Mouse (Mus musculus) heart, adult 2 months (tissue): ENCODE measurements around the gene Fam83b. TPM values are rescaled to one million over a fixed set of nuclear protein-coding genes. Genes with fewer than 3 reads are reported as not detected.
A peak's percentile ranks its signal among the peaks of the same experiment; 100 is the strongest.

Source experiments
- DNase-seq, 2 experiments: peaks; one replicate each; pipeline ENCODE4 v3.0.0; 2021
- H3K27ac ChIP-seq: fragments of 200-600 bp; 2 replicates; pipeline ENCODE4 v1.8.1; 2022
- H3K27me3 ChIP-seq: fragments of 200-500 bp; 2 replicates; pipeline ENCODE4 v1.6.1; 2012; ENCODE audit warnings: mild to moderate bottlenecking, low read length, inconsistent platforms, mixed read lengths; ENCODE audit not compliant: control insufficient read depth, insufficient read depth
- H3K36me3 ChIP-seq: fragments of 200-500 bp; 2 replicates; pipeline ENCODE4 v1.6.1; 2012; ENCODE audit warnings: low read length, inconsistent platforms; ENCODE audit not compliant: control insufficient read depth, insufficient read depth
- H3K4me1 ChIP-seq: fragments of 200-500 bp; 2 replicates; pipeline ENCODE4 v1.6.1; 2011; ENCODE audit warnings: low read length; ENCODE audit not compliant: control insufficient read depth, insufficient read depth
- H3K4me3 ChIP-seq: fragments of 200-600 bp; 2 replicates; pipeline ENCODE4 v1.8.1; 2022
- H3K79me2 ChIP-seq: fragments of 200-500 bp; replicated peaks from 2 replicates; pipeline ENCODE4 v1.6.1; 2012; ENCODE audit warnings: mild to moderate bottlenecking, inconsistent platforms, low read length, moderate library complexity, mixed read lengths; ENCODE audit not compliant: control insufficient read depth, insufficient read depth
- H3K9ac ChIP-seq: fragments of 200-500 bp; 2 replicates; pipeline ENCODE4 v1.6.1; 2012; ENCODE audit warnings: low read depth, mild to moderate bottlenecking, control low read depth, inconsistent platforms, low read length, mixed read lengths
- CTCF ChIP-seq: fragments of 200-600 bp; IDR thresholded peaks from 2 replicates; pipeline ENCODE4 v1.8.1; 2022; ENCODE audit warnings: antibody characterized with exemption, mild to moderate bottlenecking, moderate library complexity
- EP300 ChIP-seq: fragments of 200-500 bp; IDR thresholded peaks from 2 replicates; pipeline ENCODE4 v1.6.1; 2011; ENCODE audit warnings: low read depth, low read length, control low read depth; ENCODE audit not compliant: insufficient read depth
- POLR2A ChIP-seq: fragments of 200-500 bp; IDR thresholded peaks from 2 replicates; pipeline ENCODE4 v1.6.1; 2011; ENCODE audit warnings: mild to moderate bottlenecking, low read depth, low read length, control low read depth; ENCODE audit not compliant: insufficient read depth
- WGBS: fragments of 180-500 bp; shearing (Covaris S2); methylation state at CpG from one replicate; pipeline ENCODE4 v1.1.7; 2018; 5-methylcytosine and 5-hydroxymethylcytosine counted together
- intact Hi-C: fragments of 180-260 bp; cut with DNase I; formaldehyde crosslinking; loops from one replicate; pipeline ENCODE4 v1.15.1; 2025
- polyA plus RNA-seq: library from polyadenylated mRNA; depleted of rRNA; stranded (reverse); fragments of >200 nt; gene quantifications from 2 replicates; pipeline ENCODE4 v1.2.3, GENCODE M21; 2012
- total RNA-seq, 2 experiments: library from RNA; stranded (reverse); gene quantifications; 2 replicates each; pipeline ENCODE4 v1.2.3; 2021

The Fam83b gene
- total and polyA plus RNA-seq, 3 experiments = 0.34 TPM; not detected in 2

GRCm38 (mm10) chr9:76536032-76536431 lies 30.9 kb downstream of the Fam83b start:
- Histone ChIP-seq H3K79me2 (no peaks in the 10 kb centered on the region), H3K9ac (no peak overlapping the region), H3K27me3 (no peaks in the 10 kb centered on the region), H3K27ac (no peak overlapping the region), H3K4me1 (no peaks in the 10 kb centered on the region; the same call in 1 of the 2 replicates), H3K36me3 (no peaks in the 10 kb centered on the region), H3K4me3 (no peak overlapping the region)
- DNase-seq = no peak
- intact Hi-C loops = no loop called here
- TF ChIP-seq CTCF (no peak), EP300 (no peak), POLR2A (no peak)
- 88% methylated on average over 9 of the region's 9 CpGs for WGBS

DNA sequence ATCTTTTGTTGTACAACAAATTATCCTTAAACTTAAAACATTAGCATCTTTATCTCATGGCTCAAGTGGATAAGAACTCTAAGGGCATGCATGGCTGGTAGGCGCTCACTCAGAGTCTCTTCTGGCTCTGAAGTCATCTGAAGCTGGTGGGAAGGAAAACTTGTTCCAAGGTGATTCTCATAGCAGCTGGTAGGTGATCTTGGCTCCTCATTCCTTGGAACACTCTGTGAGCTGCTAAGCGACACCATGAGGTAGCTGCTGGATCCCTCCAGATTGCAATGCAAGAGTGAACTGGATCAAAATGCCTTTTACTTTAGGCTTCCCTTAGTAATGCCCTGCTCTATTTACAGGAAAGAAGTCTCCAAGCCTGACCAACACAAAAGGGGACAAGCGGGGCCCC lies 34.5 kb downstream of the Fam83b start:
- DNase-seq = no peak
- H3K27me3 ChIP-seq = no peaks in the 10 kb centered on the region
- intact Hi-C loops = no loop called here
- no peaks in the 10 kb centered on the region for H3K79me2 ChIP-seq
- no peaks in the 10 kb centered on the region for H3K36me3 ChIP-seq
- H3K9ac ChIP-seq = no peak overlapping the region
- no peak overlapping the region for H3K4me3 ChIP-seq
- no peak overlapping the region for H3K27ac ChIP-seq
- TF ChIP-seq EP300 (no peak), POLR2A (no peak), CTCF (no peak)
- 86% methylated on average over 3 of the region's 3 CpGs for WGBS
- no peaks in the 10 kb centered on the region for H3K4me1 ChIP-seq

- Histone ChIP-seq H3K27ac (no peak overlapping the region), H3K36me3 (no peaks in the 10 kb centered on the region), H3K4me3 (no peak overlapping the region), H3K79me2 (no peaks in the 10 kb centered on the region), H3K27me3 (no peaks in the 10 kb centered on the region), H3K9ac (no peak overlapping the region), H3K4me1 (no peaks in the 10 kb centered on the region)
- WGBS = 88% methylated on average over 4 of the region's 4 CpGs
- no peak for DNase-seq
- TF ChIP-seq POLR2A = no peak
- TF ChIP-seq EP300 = no peak
- no peak for TF ChIP-seq CTCF
- intact Hi-C loops = no loop called here
Measured at GRCm38 (mm10) chr9:76531368-76531767, 35.5 kb downstream of the Fam83b start.

DNA sequence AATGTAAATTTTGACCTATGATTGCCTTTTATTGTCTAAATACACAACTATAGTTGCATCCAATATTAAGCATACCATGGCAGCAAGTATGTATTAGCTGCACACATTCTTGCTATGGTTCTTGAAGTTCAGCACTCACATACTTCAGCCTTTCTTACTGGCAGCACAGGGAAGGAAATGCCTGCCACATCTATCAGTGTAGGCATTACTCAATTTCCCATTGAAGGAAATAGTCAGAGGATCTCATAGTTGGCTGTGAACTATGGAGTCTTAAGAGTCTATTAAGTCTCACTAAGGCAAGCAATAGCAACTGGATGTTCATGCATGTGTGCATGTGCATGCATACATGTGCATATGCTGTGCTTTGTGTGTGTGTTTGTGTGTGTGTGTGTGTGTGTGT lies 41.3 kb downstream of the Fam83b start:
- no peak for DNase-seq
- no peak overlapping the region for H3K27ac ChIP-seq
- no peak for TF ChIP-seq EP300
- TF ChIP-seq POLR2A = no peak
- TF ChIP-seq CTCF = no peak
- H3K36me3 ChIP-seq = no peaks in the 10 kb centered on the region
- no peak overlapping the region for H3K4me3 ChIP-seq
- no peaks in the 10 kb centered on the region for H3K4me1 ChIP-seq
- no peaks in the 10 kb centered on the region for H3K79me2 ChIP-seq
- no peaks in the 10 kb centered on the region for H3K27me3 ChIP-seq
- no peak overlapping the region for H3K9ac ChIP-seq
- intact Hi-C loops = no loop called here

- Histone ChIP-seq H3K27ac (no peak overlapping the region), H3K27me3 (no peaks in the 10 kb centered on the region), H3K9ac (no peak overlapping the region), H3K36me3 (no peaks in the 10 kb centered on the region), H3K79me2 (no peaks in the 10 kb centered on the region), H3K4me1 (no peaks in the 10 kb centered on the region), H3K4me3 (no peak overlapping the region)
- no peak for DNase-seq
- intact Hi-C loops = no loop called here
- no peak for TF ChIP-seq POLR2A
- no peak for TF ChIP-seq EP300
Measured at GRCm38 (mm10) chr9:76523075-76523474, 43.8 kb downstream of the Fam83b start.

DNA sequence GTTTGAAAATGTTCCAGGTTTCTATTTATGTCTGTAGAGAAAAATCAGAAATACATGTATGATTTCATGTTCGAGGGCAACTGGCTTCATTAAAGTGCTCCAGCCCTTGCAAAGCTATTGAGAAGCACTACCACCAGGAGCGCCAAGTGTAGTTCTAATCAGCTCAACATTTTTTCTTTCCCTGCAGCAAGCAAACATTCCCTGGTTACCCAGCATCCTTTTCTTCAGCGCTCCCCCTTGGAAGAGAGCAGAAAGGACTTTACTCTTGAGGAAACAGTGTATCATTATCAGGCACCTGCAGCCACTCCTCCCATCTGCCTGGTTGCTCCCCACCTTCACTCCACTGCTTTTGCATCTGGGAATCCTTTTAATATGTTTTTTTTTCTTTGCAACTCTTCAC lies 45.3 kb downstream of the Fam83b start:
- H3K4me1 ChIP-seq = no peaks in the 10 kb centered on the region
- H3K27ac ChIP-seq = no peak overlapping the region
- DNase-seq = no peak
- H3K36me3 ChIP-seq = no peaks in the 10 kb centered on the region
- no peak overlapping the region for H3K4me3 ChIP-seq
- H3K27me3 ChIP-seq = no peaks in the 10 kb centered on the region
- no peaks in the 10 kb centered on the region for H3K79me2 ChIP-seq
- TF ChIP-seq EP300 (no peak), POLR2A (no peak), CTCF (no peak)
- intact Hi-C loops = no loop called here
- 79% methylated on average over 3 of the region's 3 CpGs for WGBS
- no peak overlapping the region for H3K9ac ChIP-seq

DNA sequence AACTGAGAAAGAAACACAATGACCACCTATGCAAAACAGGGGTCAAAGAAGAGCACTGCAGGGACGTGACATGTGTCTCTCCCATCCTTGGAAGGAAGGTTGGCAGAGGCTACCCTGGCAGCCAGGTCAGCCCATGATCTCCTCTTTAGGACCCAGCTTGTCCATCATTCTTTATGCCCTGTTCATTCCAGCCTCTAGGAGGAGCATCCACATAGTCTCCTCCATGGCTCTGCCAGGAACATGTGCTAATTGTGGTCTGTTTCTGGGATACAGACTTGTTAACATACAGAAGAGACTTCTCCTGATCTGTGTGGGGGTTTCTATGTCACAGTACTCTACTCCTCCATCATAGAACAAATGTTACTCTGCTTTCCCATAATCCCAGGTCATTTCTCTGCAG lies 48.3 kb downstream of the Fam83b start:
- Histone ChIP-seq H3K36me3 (no peaks in the 10 kb centered on the region), H3K79me2 (no peaks in the 10 kb centered on the region), H3K4me1 (no peaks in the 10 kb centered on the region), H3K27me3 (no peaks in the 10 kb centered on the region), H3K4me3 (no peak overlapping the region), H3K27ac (no peak overlapping the region), H3K9ac (no peak overlapping the region)
- intact Hi-C loops = no loop called here
- no peak for DNase-seq
- 95% methylated on average over 1 of the region's 1 CpGs for WGBS
- TF ChIP-seq CTCF (0 out of 2 replicates have a peak, but pooled peaks have one; percentile 14), POLR2A (no peak), EP300 (no peak)
